In the genomic region with DNA sequence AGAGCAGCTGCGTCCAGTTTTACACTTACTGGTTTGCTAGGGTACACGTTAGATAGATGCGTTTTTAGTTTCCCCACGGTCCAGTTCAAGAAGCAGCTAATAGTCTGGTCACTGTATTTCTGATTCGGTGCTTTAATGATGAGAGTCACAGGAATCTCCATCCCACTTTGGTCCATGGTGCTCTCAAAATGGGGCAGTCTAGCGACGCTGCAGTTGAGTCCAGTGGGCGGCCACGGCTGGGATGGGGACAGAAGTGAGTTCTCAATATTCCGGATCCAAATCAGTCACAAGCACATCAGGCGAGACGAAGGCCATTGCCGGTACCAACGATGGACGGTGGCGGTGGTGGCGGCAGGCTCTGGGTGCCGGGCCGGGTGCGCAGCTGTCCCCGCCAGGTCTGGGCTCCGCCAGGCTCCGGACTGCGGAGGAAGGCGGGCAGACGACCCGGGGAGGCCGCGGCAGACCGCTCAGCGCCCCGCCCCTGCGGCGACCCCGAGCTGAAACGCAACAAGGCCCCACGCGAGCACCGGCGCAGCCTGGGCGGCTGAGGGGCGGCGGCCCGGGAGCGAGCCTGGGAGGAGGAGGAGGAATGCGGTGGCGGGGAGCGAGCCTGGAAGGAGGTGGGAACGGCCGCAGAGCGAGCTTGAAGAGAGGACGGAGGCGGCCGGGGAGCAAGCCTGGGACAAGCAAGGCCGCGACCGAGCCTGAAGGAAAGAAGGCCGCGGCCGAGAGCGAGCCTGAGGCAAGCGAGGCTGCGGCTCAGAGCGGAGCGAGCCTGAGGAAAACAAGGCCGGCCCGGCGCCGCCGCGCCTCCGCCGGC, we compare ENCODE assay signal across 8 mouse cellular contexts. TPM values are rescaled to one million over a fixed set of nuclear protein-coding genes. Genes with fewer than 3 reads are reported as not detected.
A peak's percentile ranks its signal among the peaks of the same experiment; 100 is the strongest.
DNase-seq lines count a peak whose midpoint lies in the region; ATAC-seq and TF ChIP-seq lines count a peak whose summit lies in the region.

No protein-coding gene starts in this region.

- peak; percentile 47 for ATAC-seq in frontal cortex, adult (ENCODE audit: low TSS enrichment)
- ATAC-seq in intestine, embryonic 16.5 days = peak; percentile 84
- ATAC-seq in liver, embryonic 13.5 days (ENCODE audit: low read depth) = peak; percentile 64
- ATAC-seq in monocyte, adult 5-6 weeks (replicated peaks; ENCODE audit: insufficient number of reproducible peaks, low FRiP score, low TSS enrichment, poor library complexity, severe bottlenecking) = peak; percentile 9; the same call in 1 of the 2 replicates

- peak overlapping the region; percentile 84 for H3K4me2 ChIP-seq in intestine, embryonic 16.5 days (ENCODE audit: low read depth, low read length)
- peak overlapping the region; percentile 74 for H3K4me2 ChIP-seq in liver, embryonic 13.5 days

- H3K9me3 ChIP-seq in intestine, embryonic 16.5 days (ENCODE audit: control insufficient read depth, low read length) = no peaks in the 10 kb centered on the region
- H3K9me3 ChIP-seq in liver, embryonic 13.5 days (replicated peaks) = no peaks in the 10 kb centered on the region

- peak; percentile 78 for DNase-seq in embryo, embryonic 10 days (ENCODE audit: low spot score)
- no peak for DNase-seq in embryo, embryonic 9.5 days (ENCODE audit: extremely low spot score)
- DNase-seq in c-Kit-positive CD71-positive TER-119-negative erythroid progenitor cells, embryonic 14.5 days (ENCODE audit: low read depth) = peak; percentile 17
- peak; percentile 65 for DNase-seq in liver, embryonic 13.5 days

- H3K27ac ChIP-seq in intestine, embryonic 16.5 days (ENCODE audit: low read length) = peak overlapping the region; percentile 100
- peak overlapping the region; percentile 99 for H3K27ac ChIP-seq in liver, embryonic 13.5 days
- peak overlapping the region; percentile 97 for H3K27ac ChIP-seq in testis, adult 2 months (ENCODE audit: control insufficient read depth, insufficient read depth, low read depth, low read length)

- no peaks in the 10 kb centered on the region for H3K27me3 ChIP-seq in intestine, embryonic 16.5 days (replicated peaks; ENCODE audit: control insufficient read depth, insufficient read depth, low read length)
- H3K27me3 ChIP-seq in liver, embryonic 13.5 days = no peaks in the 10 kb centered on the region
- no peaks in the 10 kb centered on the region for H3K27me3 ChIP-seq in testis, adult 2 months (ENCODE audit: control insufficient read depth, insufficient read depth, low read length)

- TF ChIP-seq CTCF in testis, adult 2 months (IDR thresholded peaks at IDR 0.05; ENCODE audit: control insufficient read depth, insufficient read depth, insufficient replicate concordance, low read depth, low read length) = no peak

- no peak for TF ChIP-seq POLR2A in testis, adult 2 months (IDR thresholded peaks at IDR 0.05; ENCODE audit: control insufficient read depth, low read depth, low read length)

- H3K36me3 ChIP-seq in intestine, embryonic 16.5 days (ENCODE audit: control insufficient read depth, insufficient read depth, low read length) = no peaks in the 10 kb centered on the region
- H3K36me3 ChIP-seq in liver, embryonic 13.5 days = no peaks in the 10 kb centered on the region
- H3K36me3 ChIP-seq in testis, adult 2 months (ENCODE audit: control insufficient read depth, insufficient read depth, low read length) = no peaks in the 10 kb centered on the region

- peak overlapping the region; percentile 93 for H3K9ac ChIP-seq in intestine, embryonic 16.5 days (ENCODE audit: low read depth, low read length)
- peak overlapping the region; percentile 95 for H3K9ac ChIP-seq in liver, embryonic 13.5 days

- peak overlapping the region; percentile 85 for H3K4me3 ChIP-seq in intestine, embryonic 16.5 days (ENCODE audit: low read length)
- peak overlapping the region; percentile 89 for H3K4me3 ChIP-seq in liver, embryonic 13.5 days (replicated peaks)
- peak overlapping the region; percentile 95 for H3K4me3 ChIP-seq in testis, adult 2 months (ENCODE audit: control insufficient read depth, low read depth, low read length)

- under 1% methylated on average over 73 of the region's 73 CpGs for WGBS in intestine, embryonic 16.5 days
- under 1% methylated on average over 62 of the region's 73 CpGs for WGBS in liver, embryonic 13.5 days (ENCODE audit: insufficient replicate concordance)

- peaks cover 12% of the 10 kb centered on the region for H3K4me1 ChIP-seq in intestine, embryonic 16.5 days (ENCODE audit: control insufficient read depth, insufficient read depth, low read length)
- H3K4me1 ChIP-seq in liver, embryonic 13.5 days (replicated peaks) = peaks cover 39% of the 10 kb centered on the region
- H3K4me1 ChIP-seq in testis, adult 2 months (ENCODE audit: control insufficient read depth, insufficient read depth, low read length) = no peaks in the 10 kb centered on the region; the same call in 1 of the 2 replicates

RNA-seq across cellular contexts. Expression of a gene that starts 0.6 kb away (rescaled TPM):
- 17.6 and 20.6 TPM in 2 replicates for polyA plus RNA-seq in intestine, embryonic 16.5 days (2015; fragmentation: Nextera tagmentation; extraction: Ambion mirVana)
- 13.5 and 15.9 TPM in 2 replicates for polyA plus RNA-seq in liver, embryonic 13.5 days (2015; fragmentation: Nextera tagmentation; extraction: Ambion mirVana)
- total RNA-seq in monocyte, adult 5-6 weeks (2017) = 25.8 to 45.1 TPM (median 36.1 TPM) in 3 replicates
- polyA plus RNA-seq in testis, adult 2 months (2012; rRNA removed) = 123 and 124 TPM in 2 replicates

Comparison
In these comparisons a context has a peak if more than half of its experiments do, and no peak if none do; other contexts are left out.
1. ATAC-seq: peak in every context shown above with its lines; median percentile 84 in intestine, embryonic 16.5 days; 64 in liver, embryonic 13.5 days; 47 in frontal cortex, adult; 9 in monocyte, adult 5-6 weeks.